In the genomic region with DNA sequence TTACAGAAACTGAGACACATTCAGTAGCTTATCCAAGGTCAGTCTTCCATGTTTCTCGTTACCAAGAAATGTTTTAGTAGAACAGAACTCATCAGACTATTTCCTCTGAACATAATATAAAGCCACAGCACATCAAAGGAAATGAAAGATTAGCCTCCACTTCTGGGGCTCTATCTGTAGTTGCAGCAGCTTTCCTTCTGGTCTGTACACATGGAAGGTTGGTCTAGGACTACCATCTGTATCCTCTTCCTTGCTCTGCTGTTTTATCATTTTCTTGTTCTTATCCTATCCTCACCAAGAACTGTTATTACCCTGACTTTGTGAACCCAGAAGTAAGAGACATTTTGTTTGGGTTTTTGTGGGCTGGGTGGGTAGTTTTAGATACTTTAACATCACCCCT, we compare ENCODE assay signal across 21 mouse cellular contexts. TPM values are rescaled to one million over a fixed set of nuclear protein-coding genes. Genes with fewer than 3 reads are reported as not detected.
DNase-seq lines count a peak whose midpoint lies in the region; ATAC-seq and TF ChIP-seq lines count a peak whose summit lies in the region.
"Had no signal": no experiment of that assay in that cellular context is flagged by ENCODE, and none has a peak within 500 bp of the region (broad histone marks: within the 10 kb centered on the region; RNA-seq: fewer than 3 reads in every experiment).

No protein-coding gene starts in this region.

- DNase-seq in 416B (ENCODE audit: low read depth) (peak; percentile 47), MEL-GATA-1-ER (ENCODE audit: extremely low read depth, low read depth) (peak; percentile 71)
- no peak for DNase-seq in thymus, postnatal 14 days
- no peak for DNase-seq in cerebellum, adult 2 months
- DNase-seq: adrenal gland, adult 2 months; adrenal gland, postnatal 10 days; adrenal gland, postnatal 36 days; cerebellum, adult 11-12 months; cerebellum, adult 8-10 months; cerebellum, adult 9-11 months; cerebellum, postnatal 14 days; cerebellum, postnatal 36 days; forebrain, postnatal 0 days had no signal

- H3K27ac ChIP-seq in cerebellum, adult 2 months (ENCODE audit: insufficient read depth, low read length), result no peak overlapping the region
- H3K27ac ChIP-seq: embryonic facial prominence, embryonic 10.5 days; embryonic facial prominence, embryonic 12.5 days; forebrain, embryonic 13.5 days; forebrain, embryonic 15.5 days had no signal

- H3K27me3 ChIP-seq in cerebellum, adult 2 months (ENCODE audit: control insufficient read depth, insufficient read depth, low read length), result no peaks in the 10 kb centered on the region
- H3K27me3 ChIP-seq: embryonic facial prominence, embryonic 12.5 days; forebrain, embryonic 15.5 days had no signal

- H3K4me3 ChIP-seq in cerebellum, adult 2 months (replicated peaks; ENCODE audit: insufficient read depth, low read depth, low read length), result no peak overlapping the region
- H3K4me3 ChIP-seq: embryonic facial prominence, embryonic 10.5 days; embryonic facial prominence, embryonic 12.5 days; forebrain, embryonic 13.5 days; forebrain, embryonic 15.5 days had no signal

- ATAC-seq in megakaryocyte progenitor cell, adult 5-6 weeks (replicated peaks; ENCODE audit: poor library complexity), result peak; percentile 37; the same call in 1 of the 2 replicates
- ATAC-seq: forebrain, embryonic 13.5 days; forebrain, embryonic 15.5 days; forebrain, postnatal 0 days had no signal

- no peak for TF ChIP-seq CTCF in cerebellum, adult 2 months (IDR thresholded peaks at IDR 0.05; ENCODE audit: borderline replicate concordance, insufficient read depth, low read depth, low read length)

- WGBS in cerebellum, adult 2 months, result 93% methylated on average over 1 of the region's 1 CpGs

- H3K4me1 ChIP-seq in cerebellum, adult 2 months (ENCODE audit: control insufficient read depth, insufficient read depth, low read length), result no peaks in the 10 kb centered on the region
- H3K4me1 ChIP-seq: embryonic facial prominence, embryonic 10.5 days; embryonic facial prominence, embryonic 12.5 days had no signal

- TF ChIP-seq POLR2A in cerebellum, adult 2 months (IDR thresholded peaks at IDR 0.05; ENCODE audit: borderline replicate concordance, insufficient read depth, low read length), result no peak

RNA-seq across cellular contexts. Expression of a gene that starts 14.9 kb away (rescaled TPM):
- total RNA-seq in megakaryocyte progenitor cell, adult 5-6 weeks (2015), result not detected in 2 replicates
- total RNA-seq in megakaryocyte progenitor cell, adult 5-6 weeks (2017), result not detected in 2 replicates
- polyA plus RNA-seq in cerebellum, adult 2 months (2012; rRNA removed), result not detected in 2 replicates
- total RNA-seq: adrenal gland, adult 2 months; adrenal gland, postnatal 10 days; adrenal gland, postnatal 36 days had no signal
- polyA plus RNA-seq: adrenal gland, adult 2 months; C2C12; cortical plate, adult 2 months; embryonic facial prominence, embryonic 14.5 days had no signal

RNA-seq across cellular contexts. Expression of a gene that starts 57.5 kb away (rescaled TPM):
- total RNA-seq in megakaryocyte progenitor cell, adult 5-6 weeks (2015), result 99.2 and 114 TPM in 2 replicates
- total RNA-seq in megakaryocyte progenitor cell, adult 5-6 weeks (2017), result 145 and 167 TPM in 2 replicates
- polyA plus RNA-seq in cerebellum, adult 2 months (2012; rRNA removed), result 27.3 and 31.7 TPM in 2 replicates

Comparison
In these comparisons a context has a peak if more than half of its experiments do, and no peak if none do; other contexts are left out.
1. DNase-seq: peak in 416B (single experiment) and MEL-GATA-1-ER (single experiment); none in thymus, postnatal 14 days (single experiment) and cerebellum, adult 2 months (0 of 2).